Comparison of ENCODE assay signal across 7 mouse cellular contexts in genomic region chr17:84183291-84183781, GRCm38 (mm10). TPM values are rescaled to one million over a fixed set of nuclear protein-coding genes. Genes with fewer than 3 reads are reported as not detected.
DNase-seq lines count a peak whose midpoint lies in the region; ATAC-seq and TF ChIP-seq lines count a peak whose summit lies in the region.

No protein-coding gene starts in this region.

- peaks cover 18% of the 10 kb centered on the region for H3K36me3 ChIP-seq in intestine, postnatal 0 days (ENCODE audit: control insufficient read depth, insufficient read depth)
- peaks cover 26% of the 10 kb centered on the region for H3K36me3 ChIP-seq in limb, embryonic 10.5 days
- H3K36me3 ChIP-seq in midbrain, embryonic 11.5 days (ENCODE audit: control insufficient read depth, insufficient read depth, low read length), result 0 out of 2 replicates have a peak, but pooled peaks cover 2% of the 10 kb centered on the region

- DNase-seq in ZHBTc4 (ENCODE audit: low read depth, low spot score), result peak; percentile 83
- peak; percentile 90 for DNase-seq in embryo, embryonic 11 days
- DNase-seq in gastrocnemius, postnatal 36 days, result peak; percentile 88 to 91
- DNase-seq in limb, embryonic 10.5 days (ENCODE audit: low spot score), result peak; percentile 90
- peak; percentile 97 for DNase-seq in midbrain, embryonic 11.5 days (ENCODE audit: low spot score, missing footprints)
- DNase-seq in skeletal muscle tissue, adult 2 months (ENCODE audit: low read depth, low spot score), result peak; percentile 89

- H3K27ac ChIP-seq in intestine, postnatal 0 days (ENCODE audit: low read depth, low read length), result peak overlapping the region; percentile 88
- H3K27ac ChIP-seq in limb, embryonic 10.5 days, result peak overlapping the region; percentile 87
- H3K27ac ChIP-seq in midbrain, embryonic 11.5 days (ENCODE audit: low read depth, low read length), result no peak overlapping the region

- no peaks in the 10 kb centered on the region for H3K9me3 ChIP-seq in intestine, postnatal 0 days (ENCODE audit: control insufficient read depth)
- H3K9me3 ChIP-seq in limb, embryonic 10.5 days (replicated peaks), result no peaks in the 10 kb centered on the region
- H3K9me3 ChIP-seq in midbrain, embryonic 11.5 days (ENCODE audit: control insufficient read depth, low read length), result no peaks in the 10 kb centered on the region

- ATAC-seq in intestine, postnatal 0 days, result peak; percentile 27; the same call in 1 of the 2 replicates
- ATAC-seq in midbrain, embryonic 11.5 days (ENCODE audit: low FRiP score), result no peak

- WGBS in intestine, postnatal 0 days, result 3% methylated on average over 12 of the region's 12 CpGs
- WGBS in limb, embryonic 10.5 days, result 1% methylated on average over 12 of the region's 12 CpGs
- WGBS in midbrain, embryonic 11.5 days, result 1% methylated on average over 12 of the region's 12 CpGs

- peaks cover 19% of the 10 kb centered on the region for H3K4me1 ChIP-seq in intestine, postnatal 0 days (replicated peaks; ENCODE audit: control insufficient read depth, insufficient read depth, low read length)
- peaks cover 53% of the 10 kb centered on the region for H3K4me1 ChIP-seq in limb, embryonic 10.5 days
- H3K4me1 ChIP-seq in midbrain, embryonic 11.5 days (ENCODE audit: control insufficient read depth, insufficient read depth, low read length), result peaks cover 18% of the 10 kb centered on the region

- intact Hi-C loops in gastrocnemius, postnatal 36 days (cut with DNase I), result no loop called here

- TF ChIP-seq CTCF in intestine, postnatal 0 days (IDR thresholded peaks at IDR 0.05; ENCODE audit: low read depth), result no peak

- H3K4me2 ChIP-seq in intestine, postnatal 0 days (replicated peaks; ENCODE audit: low read depth), result peak overlapping the region; percentile 62
- peak overlapping the region; percentile 42 for H3K4me2 ChIP-seq in midbrain, embryonic 11.5 days

- H3K27me3 ChIP-seq in intestine, postnatal 0 days (replicated peaks; ENCODE audit: control insufficient read depth, insufficient read depth, low read length), result no peaks in the 10 kb centered on the region
- no peaks in the 10 kb centered on the region for H3K27me3 ChIP-seq in limb, embryonic 10.5 days (ENCODE audit: low read depth, poor library complexity, severe bottlenecking)
- H3K27me3 ChIP-seq in midbrain, embryonic 11.5 days (ENCODE audit: control insufficient read depth, insufficient read depth, low read length), result no peaks in the 10 kb centered on the region

- peak overlapping the region; percentile 26 for H3K4me3 ChIP-seq in intestine, postnatal 0 days (ENCODE audit: low read depth, low read length)
- peak overlapping the region; percentile 44 for H3K4me3 ChIP-seq in limb, embryonic 10.5 days
- peak overlapping the region; percentile 17 for H3K4me3 ChIP-seq in midbrain, embryonic 11.5 days (ENCODE audit: low read depth, low read length)

- no peak overlapping the region; the same call in 1 of the 2 replicates for H3K9ac ChIP-seq in intestine, postnatal 0 days (ENCODE audit: low read depth, low read length)
- H3K9ac ChIP-seq in midbrain, embryonic 11.5 days (ENCODE audit: low read length), result peak overlapping the region; percentile 28; the same call in 1 of the 2 replicates

RNA-seq across cellular contexts. Expression of gene Zfp36l2, which starts 4.4 kb away (rescaled TPM):
- total RNA-seq in gastrocnemius, postnatal 36 days (2021), result 10 to 100 TPM; 11.6 to 12.3 TPM
- polyA plus RNA-seq in intestine, postnatal 0 days (2015; fragmentation: Nextera tagmentation; extraction: Ambion mirVana), result 29.6 and 32.0 TPM in 2 replicates
- polyA plus RNA-seq in limb, embryonic 10.5 days (2016; fragmentation: Nextera tagmentation; extraction: Ambion mirVana), result 13.4 and 14.2 TPM in 2 replicates
- polyA plus RNA-seq in midbrain, embryonic 11.5 days (2014; fragmentation: Nextera tagmentation; extraction: Ambion mirVana), result 14.4 and 14.6 TPM in 2 replicates
